Mouse (Mus musculus) stomach, embryonic 14.5 days (tissue): Measurements from ENCODE around the gene Smim23. TPM values are rescaled to one million over a fixed set of nuclear protein-coding genes. Genes with fewer than 3 reads are reported as not detected.

Experiments used
- ATAC-seq: fragments of 200-750 bp; cut with Nextera tagmentation; 2 replicates; pipeline ENCODE4 v1.8.0; 2017; ENCODE audit warnings: low read depth, moderate TSS enrichment; ENCODE audit not compliant: insufficient number of reproducible peaks, insufficient read depth, low FRiP score
- H3K27ac ChIP-seq: fragments of 300-500 bp; sonication (generic); 2 replicates; pipeline ENCODE4 v1.5.1; 2014; ENCODE audit warnings: mild to moderate bottlenecking, low read length, moderate library complexity, mixed read lengths
- H3K27me3 ChIP-seq: fragments of 300-500 bp; sonication (generic); 2 replicates; pipeline ENCODE4 v1.6.1; 2014; ENCODE audit warnings: low read length, control low read depth, mixed read lengths; ENCODE audit not compliant: control insufficient read depth, insufficient read depth
- H3K36me3 ChIP-seq: fragments of 300-500 bp; sonication (generic); 2 replicates; pipeline ENCODE4 v1.6.1; 2014; ENCODE audit warnings: mild to moderate bottlenecking, control low read depth, low read length, moderate library complexity, mixed read lengths; ENCODE audit not compliant: control insufficient read depth, insufficient read depth
- H3K4me1 ChIP-seq: fragments of 300-500 bp; sonication (generic); 2 replicates; pipeline ENCODE4 v1.6.1; 2014; ENCODE audit warnings: low read length, control low read depth, mixed read lengths; ENCODE audit not compliant: control insufficient read depth, insufficient read depth
- H3K4me2 ChIP-seq: fragments of 300-500 bp; sonication (generic); replicated peaks from 2 replicates; pipeline ENCODE4 v1.6.1; 2014; ENCODE audit warnings: low read depth, low read length, control low read depth
- H3K4me3 ChIP-seq: fragments of 300-500 bp; sonication (generic); 2 replicates; pipeline ENCODE4 v1.5.1; 2014; ENCODE audit warnings: low read depth, low read length, control low read depth
- H3K9ac ChIP-seq: fragments of 300-500 bp; sonication (generic); replicated peaks from 2 replicates; pipeline ENCODE4 v1.6.1; 2014; ENCODE audit warnings: low read depth, mild to moderate bottlenecking, control low read depth, low read length, moderate library complexity, mixed read lengths
- H3K9me3 ChIP-seq: fragments of 300-500 bp; sonication (generic); 2 replicates; pipeline ENCODE4 v1.6.1; 2016; ENCODE audit warnings: low read depth, low read length, control low read depth; ENCODE audit not compliant: control insufficient read depth
- WGBS: fragments of 180-500 bp; shearing (Covaris S2); extraction: QIAGEN DNeasy Blood & Tissue Kit; methylation state at CpG from one replicate; pipeline ENCODE4 v1.1.7; 2014; 5-methylcytosine and 5-hydroxymethylcytosine counted together
- polyA plus RNA-seq: library from polyadenylated mRNA; unstranded; fragments of >200 nt; fragmentation: Nextera tagmentation; extraction: Ambion mirVana; gene quantifications from 2 replicates; pipeline ENCODE4 v1.2.1, GENCODE M21; 2014

Smim23 gene
- polyA plus RNA-seq, 1 experiment from 2014 or later = not detected

DNA sequence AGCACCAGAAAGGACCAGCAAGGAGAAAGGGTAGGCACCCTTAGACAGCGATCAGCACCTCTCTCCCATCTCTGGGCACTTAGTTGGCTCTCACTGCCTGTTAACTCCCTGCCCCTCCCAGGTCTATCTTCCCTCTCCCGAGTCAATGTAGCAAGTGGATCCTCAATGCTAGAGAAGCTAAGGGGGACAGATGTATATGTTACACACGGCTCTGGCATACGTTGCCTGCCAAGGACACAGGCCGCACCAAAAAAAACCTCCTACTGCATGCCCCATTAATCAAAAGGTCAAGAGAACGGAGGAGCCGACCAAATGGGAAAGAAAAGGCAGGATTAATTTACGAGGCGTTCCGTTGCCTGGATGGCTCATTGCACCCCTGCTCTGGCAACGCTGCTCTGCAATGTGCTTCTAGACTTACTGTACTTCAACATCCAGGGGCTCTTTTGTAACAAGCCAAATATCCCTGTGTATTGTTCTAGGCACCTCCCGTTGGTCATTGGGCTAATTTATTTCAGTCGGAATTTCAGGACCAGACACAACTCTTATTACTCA, 10.0 kb upstream of the Smim23 start:
- no peak overlapping the region for H3K9ac ChIP-seq
- H3K4me2 ChIP-seq = no peak overlapping the region
- no peaks in the 10 kb centered on the region for H3K36me3 ChIP-seq
- no peaks in the 10 kb centered on the region for H3K4me1 ChIP-seq
- WGBS = 22% methylated on average over 13 of the region's 13 CpGs
- H3K4me3 ChIP-seq = no peak overlapping the region
- ATAC-seq = no peak
- H3K27ac ChIP-seq = no peak overlapping the region
- no peaks in the 10 kb centered on the region for H3K27me3 ChIP-seq
- no peaks in the 10 kb centered on the region for H3K9me3 ChIP-seq

DNA sequence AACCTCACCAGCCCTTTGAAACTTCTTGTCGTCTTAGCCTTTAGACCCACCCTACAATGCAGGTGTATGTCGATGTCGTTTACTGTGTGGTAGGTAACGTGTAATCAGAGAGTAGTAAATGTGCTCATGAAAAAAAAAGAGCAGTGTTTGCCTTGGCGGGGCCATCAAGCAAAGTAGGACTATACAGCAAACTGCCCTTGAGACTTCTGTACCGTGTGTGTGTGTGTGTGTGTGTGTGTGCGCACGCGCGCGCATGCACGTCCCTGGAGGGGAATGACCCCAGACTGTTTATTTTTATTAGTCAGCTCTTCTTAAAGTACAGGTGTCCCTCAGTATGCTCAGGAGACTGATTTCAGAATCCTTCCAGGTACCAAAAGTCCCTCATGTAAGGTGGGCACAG, 6.8 kb downstream of the Smim23 start:
- Histone ChIP-seq H3K36me3 (no peaks in the 10 kb centered on the region), H3K4me2 (no peak overlapping the region), H3K27ac (no peak overlapping the region), H3K9me3 (no peaks in the 10 kb centered on the region), H3K27me3 (no peaks in the 10 kb centered on the region), H3K4me3 (no peak overlapping the region), H3K9ac (no peak overlapping the region), H3K4me1 (no peaks in the 10 kb centered on the region)
- WGBS = 70% methylated on average over 12 of the region's 12 CpGs
- ATAC-seq = peak; percentile 63; the same call in 1 of the 2 replicates

DNA sequence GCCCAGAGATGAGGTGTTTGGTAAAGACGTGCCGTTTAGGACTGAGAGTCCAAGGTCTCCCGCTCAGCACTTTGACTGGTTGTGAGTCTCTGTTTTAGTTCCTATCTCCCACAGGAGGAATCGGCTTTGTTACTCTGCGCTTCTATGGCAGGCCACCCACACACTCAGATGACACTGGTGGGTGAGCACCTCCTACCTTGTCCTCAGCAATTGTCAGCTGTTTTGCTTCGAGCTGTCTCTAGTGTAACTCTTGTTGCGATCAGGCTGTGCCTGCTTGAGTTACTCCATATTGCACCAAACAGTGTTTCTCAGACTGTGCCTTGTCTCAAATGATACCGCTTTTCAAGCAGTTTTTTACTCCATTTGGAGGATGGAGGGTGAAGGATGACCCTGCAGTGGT, 10.1 kb downstream of the Smim23 start:
- Histone ChIP-seq H3K27ac (no peak overlapping the region), H3K4me1 (no peaks in the 10 kb centered on the region), H3K27me3 (no peaks in the 10 kb centered on the region), H3K9ac (no peak overlapping the region), H3K4me3 (no peak overlapping the region), H3K36me3 (no peaks in the 10 kb centered on the region), H3K4me2 (no peak overlapping the region), H3K9me3 (no peaks in the 10 kb centered on the region)
- ATAC-seq = no peak
- WGBS = 78% methylated on average over 8 of the region's 8 CpGs

DNA sequence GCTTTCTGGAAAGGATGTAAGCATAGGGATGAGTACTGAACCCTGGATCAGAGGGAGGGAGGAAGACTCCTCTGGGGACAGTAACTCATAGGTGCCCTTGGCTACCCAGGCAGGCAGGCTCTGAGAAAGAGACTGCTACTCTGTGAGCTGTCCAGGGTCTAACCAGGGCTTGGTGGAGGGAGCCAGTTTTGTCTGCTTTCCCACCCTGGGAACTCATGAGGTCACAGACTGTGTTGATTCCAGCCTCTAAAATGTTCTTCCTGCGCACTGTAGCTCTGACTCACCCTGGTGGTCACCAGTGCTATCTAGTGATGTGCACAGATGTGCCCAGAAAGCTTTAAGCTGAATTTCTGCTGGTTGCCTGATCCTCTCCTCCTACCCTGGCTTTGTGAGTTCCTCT, 15.3 kb downstream of the Smim23 start:
- no peaks in the 10 kb centered on the region for H3K27me3 ChIP-seq
- H3K36me3 ChIP-seq = no peaks in the 10 kb centered on the region
- ATAC-seq = no peak
- no peak overlapping the region for H3K4me2 ChIP-seq
- H3K27ac ChIP-seq = no peak overlapping the region
- no peaks in the 10 kb centered on the region for H3K4me1 ChIP-seq
- H3K4me3 ChIP-seq = no peak overlapping the region
- H3K9me3 ChIP-seq = no peaks in the 10 kb centered on the region
- WGBS = 90% methylated on average over 1 of the region's 1 CpGs
- no peak overlapping the region for H3K9ac ChIP-seq

DNA sequence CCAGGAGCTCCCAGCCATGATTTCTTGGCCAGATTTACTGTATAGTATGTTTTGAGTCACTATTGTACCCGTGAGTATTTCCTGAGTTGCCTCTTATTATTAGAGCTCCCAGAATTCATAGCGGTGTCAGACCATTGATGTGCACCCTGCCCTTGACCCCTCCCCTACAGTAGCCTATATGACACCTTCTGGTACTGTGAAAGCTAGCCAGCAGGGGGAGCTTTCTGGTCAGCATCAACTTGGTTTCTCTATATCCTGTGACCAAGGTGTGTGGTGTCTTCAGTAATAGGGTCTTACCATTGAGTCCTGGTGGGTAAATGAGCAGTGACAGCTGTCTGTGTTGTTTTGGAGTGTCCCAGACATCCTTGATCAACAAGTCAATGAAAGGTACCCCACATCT, 18.4 kb downstream of the Smim23 start:
- Histone ChIP-seq H3K27me3 (no peaks in the 10 kb centered on the region), H3K9me3 (no peaks in the 10 kb centered on the region), H3K36me3 (no peaks in the 10 kb centered on the region), H3K4me3 (no peak overlapping the region), H3K4me1 (peaks cover 3% of the 10 kb centered on the region; the same call in 1 of the 2 replicates), H3K4me2 (no peak overlapping the region), H3K27ac (no peak overlapping the region), H3K9ac (no peak overlapping the region)
- ATAC-seq = peak; percentile 46; the same call in 1 of the 2 replicates
- 16% methylated on average over 2 of the region's 2 CpGs for WGBS

DNA sequence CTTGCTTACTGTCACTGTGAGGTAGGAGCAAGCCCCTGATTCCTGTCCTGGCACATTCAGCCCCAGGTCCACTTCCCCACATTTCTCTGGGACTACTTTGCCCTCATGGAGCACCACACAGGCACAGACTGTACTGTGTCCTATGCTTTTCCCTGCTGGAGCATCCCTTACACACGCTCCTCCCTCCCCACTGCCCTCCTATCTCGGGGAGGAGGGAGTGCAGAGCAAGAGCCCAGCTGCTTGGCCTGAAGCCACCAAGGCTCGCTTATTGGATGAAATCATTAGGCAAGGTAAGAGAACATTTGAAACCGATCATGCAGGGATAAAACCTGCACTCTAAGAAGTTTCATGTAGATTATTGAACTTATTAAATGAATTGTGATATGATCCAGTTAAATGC, 20.7 kb downstream of the Smim23 start:
- Histone ChIP-seq H3K27ac (no peak overlapping the region), H3K4me3 (no peak overlapping the region), H3K4me1 (peaks cover 4% of the 10 kb centered on the region; the same call in 1 of the 2 replicates), H3K9me3 (no peaks in the 10 kb centered on the region), H3K36me3 (no peaks in the 10 kb centered on the region), H3K27me3 (no peaks in the 10 kb centered on the region), H3K4me2 (no peak overlapping the region), H3K9ac (no peak overlapping the region)
- no peak for ATAC-seq
- WGBS = 38% methylated on average over 4 of the region's 4 CpGs

DNA sequence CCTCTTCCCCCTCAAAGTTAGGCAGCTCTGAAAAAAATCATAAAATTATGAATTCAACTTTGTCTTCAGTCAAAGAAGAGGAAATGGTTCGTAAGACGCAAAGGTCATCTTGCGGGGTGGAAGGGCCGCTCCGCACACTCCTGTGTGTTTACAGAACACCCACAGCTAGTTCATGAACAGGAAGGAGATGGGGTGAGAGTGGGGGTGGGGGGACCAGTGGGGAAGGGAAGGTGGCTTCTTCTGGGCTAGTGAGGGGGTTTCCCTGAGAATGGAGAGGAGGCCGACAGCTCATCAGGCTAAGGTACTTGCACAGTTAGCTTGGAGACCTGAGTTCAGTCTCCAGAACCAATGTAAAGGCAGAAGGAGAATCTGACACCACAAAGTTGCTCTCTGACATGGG, 22.7 kb downstream of the Smim23 start:
- Histone ChIP-seq H3K9me3 (no peaks in the 10 kb centered on the region), H3K4me1 (peaks cover 4% of the 10 kb centered on the region; the same call in 1 of the 2 replicates), H3K9ac (no peak overlapping the region), H3K4me3 (no peak overlapping the region), H3K27ac (no peak overlapping the region), H3K27me3 (no peaks in the 10 kb centered on the region), H3K4me2 (no peak overlapping the region), H3K36me3 (no peaks in the 10 kb centered on the region)
- no peak for ATAC-seq
- 36% methylated on average over 6 of the region's 6 CpGs for WGBS

DNA sequence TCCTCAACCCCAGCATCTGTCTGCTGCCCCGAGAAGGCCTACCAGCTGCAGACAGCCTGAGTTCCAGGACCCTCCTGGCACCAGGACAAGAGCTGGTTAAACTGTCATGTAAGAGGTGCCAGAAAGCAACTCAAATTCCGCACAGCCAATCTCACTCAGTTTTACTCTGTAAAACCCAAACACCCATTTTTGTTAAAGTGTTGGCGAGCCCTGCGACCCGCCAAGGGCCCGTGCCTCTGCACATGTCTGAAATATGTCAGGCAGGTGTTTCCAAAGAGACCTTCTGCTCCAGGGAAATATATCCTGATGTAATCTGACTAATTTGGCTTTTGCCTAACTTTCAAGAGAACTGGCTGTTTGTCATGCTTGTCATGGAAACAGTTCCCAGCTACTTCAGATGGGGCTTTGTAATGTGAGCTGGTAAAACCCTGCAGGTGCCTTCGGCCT, 23.5 kb downstream of the Smim23 start:
- Histone ChIP-seq H3K4me1 (peaks cover 4% of the 10 kb centered on the region; the same call in 1 of the 2 replicates), H3K9me3 (no peaks in the 10 kb centered on the region), H3K27ac (no peak overlapping the region), H3K9ac (no peak overlapping the region), H3K27me3 (no peaks in the 10 kb centered on the region), H3K36me3 (no peaks in the 10 kb centered on the region), H3K4me3 (no peak overlapping the region), H3K4me2 (no peak overlapping the region)
- WGBS = 27% methylated on average over 7 of the region's 7 CpGs
- ATAC-seq = no peak

DNA sequence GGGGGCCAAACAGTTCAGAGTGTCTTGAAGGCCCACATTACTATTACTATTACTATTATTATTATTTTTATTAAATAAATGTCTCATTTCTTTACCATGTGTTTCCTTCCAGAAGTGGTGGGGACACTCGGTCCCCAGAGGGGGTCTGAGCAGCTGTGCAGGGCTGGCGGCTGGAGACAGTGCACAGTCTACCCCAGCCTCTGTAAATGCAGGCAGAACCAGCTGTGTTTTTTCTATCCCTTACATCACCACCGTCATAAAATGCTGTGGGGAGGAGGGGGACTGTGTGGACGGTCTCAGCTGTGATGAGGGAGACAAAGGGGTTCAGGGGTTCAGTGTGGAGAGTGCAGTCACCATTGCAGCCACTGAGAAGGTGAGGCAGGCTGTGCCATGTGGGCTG, 26.0 kb downstream of the Smim23 start:
- 30% methylated on average over 4 of the region's 4 CpGs for WGBS
- Histone ChIP-seq H3K4me2 (no peak overlapping the region), H3K4me1 (peaks cover 4% of the 10 kb centered on the region; the same call in 1 of the 2 replicates), H3K4me3 (no peak overlapping the region), H3K27me3 (no peaks in the 10 kb centered on the region), H3K9me3 (no peaks in the 10 kb centered on the region), H3K27ac (no peak overlapping the region), H3K9ac (no peak overlapping the region), H3K36me3 (no peaks in the 10 kb centered on the region)
- ATAC-seq = peak; percentile 63
